Mouse (Mus musculus) liver, embryonic 13.5 days (tissue): ENCODE measurements around the gene Cipc. TPM values are rescaled to one million over a fixed set of nuclear protein-coding genes. Genes with fewer than 3 reads are reported as not detected.

ENCODE experiments used
- ATAC-seq: fragments of 200-750 bp; cut with Nextera tagmentation; 2 replicates; pipeline ENCODE4 v1.8.0; 2017; ENCODE audit warnings: low read depth, mild to moderate bottlenecking, moderate number of reproducible peaks, moderate library complexity
- DNase-seq: peaks from one replicate; pipeline ENCODE4 v3.0.0; 2022
- H3K27ac ChIP-seq: fragments of 300-500 bp; sonication (generic); 2 replicates; pipeline ENCODE4 v1.5.1; 2015; ENCODE audit warnings: moderate library complexity, mild to moderate bottlenecking, inconsistent platforms
- H3K27me3 ChIP-seq: fragments of 300-500 bp; sonication (generic); 2 replicates; pipeline ENCODE4 v1.6.1; 2015; ENCODE audit warnings: mild to moderate bottlenecking, inconsistent platforms
- H3K36me3 ChIP-seq: fragments of 300-500 bp; sonication (generic); 2 replicates; pipeline ENCODE4 v1.6.1; 2015; ENCODE audit warnings: mild to moderate bottlenecking, inconsistent platforms
- H3K4me1 ChIP-seq: fragments of 300-500 bp; sonication (generic); replicated peaks from 2 replicates; pipeline ENCODE4 v1.6.1; 2015; ENCODE audit warnings: inconsistent platforms
- H3K4me2 ChIP-seq: fragments of 300-500 bp; sonication (generic); 2 replicates; pipeline ENCODE4 v1.6.1; 2015; ENCODE audit warnings: inconsistent platforms, mild to moderate bottlenecking, moderate library complexity
- H3K4me3 ChIP-seq: fragments of 300-500 bp; sonication (generic); replicated peaks from 2 replicates; pipeline ENCODE4 v1.5.1; 2015; ENCODE audit warnings: mild to moderate bottlenecking, inconsistent platforms
- H3K9ac ChIP-seq: fragments of 300-500 bp; sonication (generic); 2 replicates; pipeline ENCODE4 v1.6.1; 2015; ENCODE audit warnings: mild to moderate bottlenecking, inconsistent platforms
- H3K9me3 ChIP-seq: fragments of 300-500 bp; sonication (generic); replicated peaks from 2 replicates; pipeline ENCODE4 v1.6.1; 2016; ENCODE audit warnings: inconsistent platforms
- WGBS: fragments of 180-500 bp; shearing (Covaris S2); methylation state at CpG from one replicate; pipeline ENCODE4 v1.1.7; 2015; ENCODE audit not compliant: insufficient replicate concordance; 5-methylcytosine and 5-hydroxymethylcytosine counted together
- polyA plus RNA-seq: library from polyadenylated mRNA; unstranded; fragments of >200 nt; fragmentation: Nextera tagmentation; extraction: Ambion mirVana; gene quantifications from 2 replicates; pipeline ENCODE4 v1.2.1, GENCODE M21; 2015

Cipc gene
- polyA plus RNA-seq = 11.6 and 13.6 TPM in 2 replicates

DNA sequence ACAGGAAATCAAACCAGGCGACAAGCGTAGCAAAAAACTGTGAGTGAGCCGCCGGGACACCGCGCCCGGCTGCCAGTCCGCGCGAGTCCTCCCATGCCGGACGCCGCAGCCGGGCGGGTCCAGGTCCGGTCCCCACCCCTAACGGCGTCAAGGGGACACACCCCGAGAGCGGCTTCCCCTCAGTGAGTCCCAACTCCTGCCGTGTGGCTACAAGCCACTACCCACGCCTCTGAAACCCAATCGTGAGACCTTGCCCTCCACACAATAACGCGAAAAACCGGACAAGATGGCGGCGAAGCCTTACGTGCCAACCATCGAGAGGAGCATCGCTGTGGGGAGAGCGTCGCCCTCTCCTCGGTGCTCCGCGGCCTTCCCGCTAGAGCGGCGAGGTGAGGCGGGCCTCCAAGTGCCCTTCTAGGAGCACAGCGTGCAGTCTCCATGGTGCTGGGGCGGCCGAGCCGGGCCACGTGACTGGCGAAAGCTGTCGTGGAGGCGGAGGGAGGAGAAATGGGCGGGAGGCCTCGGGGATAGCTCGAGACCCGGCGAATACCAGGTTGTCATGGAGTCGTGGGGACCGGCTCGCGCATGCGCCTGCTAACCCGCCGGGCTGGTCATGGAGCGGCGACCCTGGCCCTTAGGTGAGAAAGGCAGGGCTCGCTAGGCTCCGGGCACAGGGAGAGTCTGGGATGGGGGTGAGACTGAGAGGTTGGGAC is at the start of gene Cipc:
Gene Cipc, plus strand, starts transcription at position 182 of the 713 bp plus-strand sequence.
- Histone ChIP-seq H3K4me3 (peak within 1 kb of the TSS; percentile 82), H3K4me1 (peaks cover 47% of the 10 kb centered on the region), H3K27me3 (peaks cover 7% of the 10 kb centered on the region; the same call in 1 of the 2 replicates), H3K4me2 (peak within 1 kb of the TSS; percentile 82), H3K9me3 (no peaks in the 10 kb centered on the region), H3K27ac (peak within 1 kb of the TSS; percentile 96), H3K36me3 (peaks cover 4% of the 10 kb centered on the region; the same call in 1 of the 2 replicates), H3K9ac (peak within 1 kb of the TSS; percentile 92)
- ATAC-seq (peak; percentile 98), DNase-seq (peak; percentile 98)
- WGBS = under 1% methylated on average over 64 of the region's 64 CpGs

DNA sequence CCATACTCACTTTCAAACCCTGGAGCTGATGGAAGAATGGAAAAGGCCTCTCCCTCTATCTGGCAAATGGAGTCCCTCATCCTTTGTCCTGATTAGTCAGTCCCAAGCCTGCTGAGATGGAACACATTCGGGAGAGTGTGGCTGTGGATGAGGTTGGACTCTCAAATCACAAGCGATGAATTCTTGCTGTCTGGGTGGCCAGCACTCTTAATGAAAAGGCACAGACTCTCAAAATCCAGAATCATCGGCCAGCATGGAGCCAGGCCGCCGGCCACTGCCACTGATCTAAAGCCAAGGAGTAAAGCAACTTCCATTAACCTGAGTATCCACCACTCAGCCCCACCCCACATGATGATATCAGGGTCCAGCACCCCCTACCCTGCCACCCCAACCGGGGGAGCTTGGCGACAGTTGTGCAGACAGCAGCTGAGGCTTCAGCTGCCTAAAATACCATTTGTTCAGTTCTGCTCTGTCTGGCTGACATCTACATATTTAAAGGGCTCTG is 49.0 kb upstream of the Cipc start:
- H3K27me3 ChIP-seq = no peaks in the 10 kb centered on the region
- H3K4me1 ChIP-seq = peaks cover 65% of the 10 kb centered on the region
- peak overlapping the region; percentile 31; the same call in 1 of the 2 replicates for H3K27ac ChIP-seq
- DNase-seq (no peak), ATAC-seq (no peak)
- no peak overlapping the region for H3K4me3 ChIP-seq
- H3K9me3 ChIP-seq = no peaks in the 10 kb centered on the region
- no peak overlapping the region for H3K9ac ChIP-seq
- 76% methylated on average over 7 of the region's 7 CpGs for WGBS
- no peaks in the 10 kb centered on the region for H3K36me3 ChIP-seq
- no peak overlapping the region for H3K4me2 ChIP-seq

DNA sequence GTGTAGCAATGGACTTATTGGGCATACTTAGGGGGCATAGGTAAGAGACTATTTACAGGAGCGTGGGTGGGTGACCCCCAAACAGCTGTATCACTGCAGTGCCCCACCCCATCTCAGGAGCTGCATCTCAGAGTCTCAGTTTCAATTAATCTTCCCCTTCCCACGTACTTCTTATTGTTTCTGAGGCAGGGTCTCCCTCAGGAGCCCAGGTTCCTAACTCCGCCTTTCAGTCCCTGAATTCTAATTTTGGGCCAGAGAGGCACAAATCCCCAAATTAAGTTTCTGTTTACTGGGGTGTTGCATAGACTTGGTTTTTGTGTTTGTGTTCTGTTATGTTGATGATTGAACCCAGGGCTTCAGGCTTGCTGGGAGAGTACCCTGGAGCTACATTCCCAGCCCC is 48.4 kb upstream of the Cipc start:
- no peak for ATAC-seq
- H3K4me1 ChIP-seq = peaks cover 58% of the 10 kb centered on the region
- 67% methylated on average over 3 of the region's 3 CpGs for WGBS

DNA sequence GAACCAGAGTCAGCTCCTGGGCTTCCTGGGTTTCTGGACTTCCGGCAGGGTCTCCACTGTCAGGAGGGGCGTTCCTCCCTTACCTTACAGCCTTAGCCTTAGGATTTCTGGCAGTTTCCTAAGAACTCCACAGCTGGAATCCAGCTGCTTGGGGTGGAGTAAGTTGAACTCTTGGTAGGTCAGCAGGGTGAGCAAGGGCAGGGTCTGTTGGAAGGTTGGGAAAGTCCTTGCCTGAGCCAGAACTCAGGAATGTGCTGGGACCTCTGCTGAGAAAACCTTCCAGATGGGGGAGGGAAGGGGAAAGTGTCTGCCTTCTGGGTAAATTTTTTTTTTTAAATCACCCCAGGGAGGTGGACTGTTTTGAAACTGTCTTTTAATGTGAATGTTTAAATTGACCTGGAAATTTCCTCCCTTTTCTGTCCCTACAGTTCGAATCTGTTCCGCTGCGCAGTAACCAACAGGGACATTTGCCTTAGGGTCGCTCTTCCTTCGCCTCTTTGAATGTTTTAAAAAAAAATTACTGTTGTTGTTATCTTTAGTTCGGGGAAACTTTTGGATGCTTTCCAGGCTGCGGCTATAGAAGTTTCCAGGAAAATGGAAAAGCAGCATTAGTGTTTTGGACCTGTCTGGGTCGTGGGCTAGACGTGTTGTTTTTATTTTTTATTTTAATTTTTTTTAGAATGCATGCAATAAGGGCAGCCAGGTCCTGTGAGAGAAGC is 47.2 kb upstream of the Cipc start:
- H3K36me3 ChIP-seq = no peaks in the 10 kb centered on the region
- H3K27me3 ChIP-seq = no peaks in the 10 kb centered on the region
- H3K27ac ChIP-seq = no peak overlapping the region; the same call in 1 of the 2 replicates
- no peak overlapping the region for H3K4me3 ChIP-seq
- H3K9ac ChIP-seq = no peak overlapping the region
- peaks cover 51% of the 10 kb centered on the region for H3K4me1 ChIP-seq
- ATAC-seq (no peak), DNase-seq (no peak)
- WGBS = 71% methylated on average over 11 of the region's 11 CpGs
- H3K9me3 ChIP-seq = no peaks in the 10 kb centered on the region
- H3K4me2 ChIP-seq = no peak overlapping the region

More for the DNA sequence above, 48.4 kb upstream of the Cipc start:
- Histone ChIP-seq H3K4me3 (no peak overlapping the region), H3K27ac (no peak overlapping the region), H3K27me3 (no peaks in the 10 kb centered on the region), H3K36me3 (no peaks in the 10 kb centered on the region), H3K4me2 (no peak overlapping the region), H3K9ac (no peak overlapping the region), H3K9me3 (no peaks in the 10 kb centered on the region)
- DNase-seq = no peak

DNA sequence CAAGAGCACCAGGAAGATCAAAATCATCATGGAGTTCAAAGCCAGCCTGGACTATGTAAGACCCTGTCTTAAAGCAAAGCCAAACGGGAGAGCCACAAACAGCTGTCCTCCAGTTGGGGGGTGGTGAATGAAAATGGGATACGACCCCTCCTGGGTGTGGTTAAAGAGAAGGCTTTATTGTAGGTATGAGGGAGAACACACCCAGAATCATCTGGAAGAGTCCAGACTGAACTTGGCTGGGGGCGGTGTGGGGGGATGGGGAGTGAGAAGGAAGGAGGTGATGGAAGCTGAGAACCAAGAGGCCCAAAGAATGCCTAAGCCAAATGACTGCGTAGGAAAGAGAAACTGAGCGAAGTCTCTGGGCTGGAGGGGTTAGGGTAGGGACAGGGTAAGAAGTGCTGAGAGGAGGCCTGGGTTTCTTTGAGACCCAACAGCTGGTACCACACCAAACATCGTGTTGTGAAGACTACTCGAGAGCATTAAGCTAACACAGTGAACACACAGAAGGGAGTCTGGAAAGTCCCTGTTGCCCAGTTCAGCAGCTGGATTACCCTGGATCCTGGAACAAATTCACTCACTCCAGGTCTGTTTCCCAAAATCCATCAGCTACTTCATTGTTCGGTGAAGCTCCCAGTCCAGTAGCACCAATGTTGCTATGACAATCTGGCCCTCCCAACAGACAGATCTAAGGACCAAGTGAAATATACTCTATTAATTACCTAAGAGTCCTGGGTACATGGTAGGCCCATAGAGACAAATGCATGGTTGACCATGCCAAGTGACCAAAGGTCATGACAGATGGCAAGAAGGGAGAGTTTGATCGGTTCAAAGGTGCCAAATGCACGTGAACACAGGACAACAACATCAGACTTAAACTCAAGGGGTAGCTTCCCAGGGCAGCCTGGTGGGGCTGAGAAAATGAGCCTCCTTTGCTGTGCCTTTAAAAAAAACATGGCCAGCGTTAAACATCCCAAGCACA is 42.7 kb upstream of the Cipc start:
- H3K36me3 ChIP-seq = no peaks in the 10 kb centered on the region
- no peaks in the 10 kb centered on the region for H3K9me3 ChIP-seq
- H3K9ac ChIP-seq = no peak overlapping the region
- peaks cover 19% of the 10 kb centered on the region for H3K4me1 ChIP-seq
- H3K4me2 ChIP-seq = no peak overlapping the region
- no peak overlapping the region for H3K4me3 ChIP-seq
- ATAC-seq (no peak), DNase-seq (no peak)
- H3K27ac ChIP-seq = no peak overlapping the region
- no peaks in the 10 kb centered on the region for H3K27me3 ChIP-seq
- 74% methylated on average over 11 of the region's 11 CpGs for WGBS

DNA sequence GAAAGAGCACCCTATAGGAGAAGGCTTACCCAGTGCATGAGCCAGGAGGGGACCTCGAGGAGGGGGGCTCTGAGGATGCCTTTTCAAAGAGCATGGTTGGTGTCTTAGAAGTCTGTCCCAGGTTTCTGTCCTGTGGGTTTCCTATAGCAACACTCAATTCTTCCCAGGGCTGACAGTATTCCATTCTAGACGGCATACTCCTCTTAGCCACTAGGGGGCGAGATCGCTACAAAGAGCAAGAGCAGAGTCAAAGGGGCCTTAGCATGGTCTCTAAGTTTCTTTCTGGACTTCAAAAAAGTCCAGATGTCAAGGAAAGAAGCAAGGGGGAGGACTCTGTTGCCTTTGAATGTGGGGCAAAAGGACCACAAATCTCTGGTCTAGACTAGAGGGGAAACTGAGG is 41.6 kb upstream of the Cipc start:
- Histone ChIP-seq H3K27me3 (no peaks in the 10 kb centered on the region), H3K36me3 (no peaks in the 10 kb centered on the region), H3K4me2 (no peak overlapping the region), H3K27ac (no peak overlapping the region), H3K9ac (no peak overlapping the region), H3K4me3 (no peak overlapping the region), H3K9me3 (no peaks in the 10 kb centered on the region), H3K4me1 (peaks cover 13% of the 10 kb centered on the region)
- DNase-seq (no peak), ATAC-seq (0 out of 2 replicates have a peak, but pooled peaks have one; percentile 5)
- 4% methylated on average over 4 of the region's 4 CpGs for WGBS

DNA sequence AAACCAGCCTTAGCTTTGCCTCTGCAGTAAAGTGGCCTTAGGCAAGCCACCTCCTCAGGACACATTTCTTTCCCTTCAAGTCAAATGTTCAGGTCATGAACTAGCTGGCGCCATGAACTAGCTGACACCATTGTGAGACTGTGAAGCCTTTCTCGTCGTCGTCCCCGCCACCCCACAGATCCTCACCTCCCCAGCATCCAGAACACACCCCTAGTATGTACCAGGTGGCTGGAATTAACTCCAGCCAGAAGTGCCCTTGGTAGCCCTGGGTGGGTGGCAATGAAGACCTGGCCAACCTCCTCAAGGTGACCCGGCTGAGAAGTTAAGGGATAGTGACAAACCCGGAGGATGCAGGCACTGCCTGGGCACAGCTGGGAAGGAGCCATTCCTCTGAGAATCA is 41.0 kb upstream of the Cipc start:
- no peak overlapping the region for H3K4me3 ChIP-seq
- no peak overlapping the region for H3K9ac ChIP-seq
- H3K9me3 ChIP-seq = no peaks in the 10 kb centered on the region
- H3K36me3 ChIP-seq = no peaks in the 10 kb centered on the region
- 63% methylated on average over 7 of the region's 7 CpGs for WGBS
- peaks cover 10% of the 10 kb centered on the region for H3K4me1 ChIP-seq
- no peak overlapping the region for H3K4me2 ChIP-seq
- H3K27ac ChIP-seq = no peak overlapping the region
- H3K27me3 ChIP-seq = no peaks in the 10 kb centered on the region
- ATAC-seq (peak; percentile 28; the same call in 1 of the 2 replicates), DNase-seq (no peak)

DNA sequence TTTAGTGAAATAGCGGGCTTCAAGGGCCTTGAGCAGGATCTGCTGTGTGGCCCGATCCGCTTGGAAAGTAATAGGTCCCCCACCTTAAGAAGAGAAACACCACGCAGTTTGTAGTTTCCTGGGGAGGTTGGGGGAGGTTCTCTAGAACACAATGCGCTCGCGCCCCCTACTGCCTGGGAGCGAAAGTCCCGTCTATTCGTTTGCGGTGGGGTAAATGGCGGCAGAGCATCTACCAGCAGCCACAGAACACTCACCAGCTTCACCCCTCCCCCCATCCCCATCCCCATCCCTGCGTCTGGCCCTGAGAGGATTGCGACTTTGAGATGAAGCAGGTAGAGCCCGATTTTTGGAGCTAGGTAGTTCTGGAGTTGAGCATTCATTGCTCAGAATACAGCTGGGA is 40.4 kb upstream of the Cipc start:
- DNase-seq = peak; percentile 63
- ATAC-seq = peak; percentile 53
- no peak overlapping the region for H3K4me2 ChIP-seq
- no peaks in the 10 kb centered on the region for H3K9me3 ChIP-seq
- no peak overlapping the region for H3K27ac ChIP-seq
- no peaks in the 10 kb centered on the region for H3K36me3 ChIP-seq
- no peak overlapping the region for H3K4me3 ChIP-seq
- H3K4me1 ChIP-seq = peaks cover 10% of the 10 kb centered on the region
- WGBS = 3% methylated on average over 15 of the region's 15 CpGs
- H3K9ac ChIP-seq = no peak overlapping the region
- peaks cover under 1% of the 10 kb centered on the region; the same call in 1 of the 2 replicates for H3K27me3 ChIP-seq

DNA sequence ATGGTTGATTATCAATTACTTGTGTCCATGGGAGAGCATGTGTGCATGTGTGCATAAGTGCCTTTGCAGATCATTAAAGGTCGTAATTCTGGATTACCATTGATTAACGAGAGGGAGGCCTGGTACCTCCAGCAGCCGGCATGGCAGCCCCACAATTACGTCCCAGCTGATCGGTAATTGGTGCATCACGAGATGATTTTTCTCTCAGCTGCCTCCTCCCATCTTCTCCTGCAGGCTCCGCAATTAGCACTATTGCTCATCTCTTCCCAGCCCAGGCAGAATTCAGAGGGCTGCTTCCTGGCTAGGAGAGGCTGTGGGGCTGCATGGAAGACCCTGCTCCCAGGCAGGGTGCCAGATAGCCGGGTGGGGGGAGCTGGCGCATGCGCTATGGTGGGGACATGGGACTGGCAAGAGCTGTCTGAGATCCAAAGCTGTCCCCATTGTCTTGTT is 35.3 kb upstream of the Cipc start:
- 68% methylated on average over 10 of the region's 10 CpGs for WGBS
- H3K4me2 ChIP-seq = no peak overlapping the region
- no peak overlapping the region for H3K9ac ChIP-seq
- DNase-seq = no peak
- peaks cover 10% of the 10 kb centered on the region for H3K27me3 ChIP-seq
- H3K36me3 ChIP-seq = no peaks in the 10 kb centered on the region
- peaks cover 27% of the 10 kb centered on the region for H3K4me1 ChIP-seq
- no peak overlapping the region for H3K4me3 ChIP-seq
- no peak for ATAC-seq
- no peak overlapping the region for H3K27ac ChIP-seq
- no peaks in the 10 kb centered on the region for H3K9me3 ChIP-seq

DNA sequence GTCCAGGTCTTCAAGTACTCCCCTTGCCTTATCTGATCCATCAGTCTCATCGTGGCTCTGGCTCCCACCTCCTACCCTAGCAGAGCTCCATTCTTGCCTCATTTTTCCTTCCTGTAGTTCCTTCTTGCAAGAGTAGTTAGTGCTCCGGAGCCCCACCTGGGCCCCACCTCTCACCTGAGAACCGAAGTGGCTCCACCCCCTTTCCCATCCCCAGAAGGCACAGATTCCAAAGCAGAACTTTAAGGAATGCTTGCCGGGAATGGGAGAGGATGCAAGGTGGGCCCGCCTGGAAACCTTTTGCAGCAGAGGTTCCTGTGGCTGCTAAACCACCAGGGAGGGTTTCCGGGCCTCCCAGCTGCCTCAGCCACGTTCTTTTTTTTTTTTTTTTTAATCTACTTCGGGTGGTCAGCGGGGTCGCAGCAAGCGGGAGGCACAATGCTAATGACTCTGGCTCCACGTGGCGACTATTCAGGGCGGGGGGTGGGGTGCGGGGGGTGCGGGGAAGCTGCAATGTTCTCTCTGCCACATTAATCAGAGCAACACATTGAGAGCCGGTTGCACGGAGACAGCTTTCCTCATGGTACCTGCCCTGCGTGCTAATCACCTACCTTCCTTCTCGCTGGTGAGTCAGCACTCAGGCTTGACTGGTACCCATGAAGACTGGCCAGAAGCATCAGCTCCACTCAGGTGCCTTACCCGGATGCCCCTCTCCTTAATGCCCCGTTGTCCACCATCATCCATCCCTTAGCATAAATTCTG is 34.3 kb upstream of the Cipc start:
- peaks cover 27% of the 10 kb centered on the region for H3K4me1 ChIP-seq
- no peaks in the 10 kb centered on the region for H3K36me3 ChIP-seq
- 7% methylated on average over 22 of the region's 22 CpGs for WGBS
- no peak overlapping the region for H3K4me2 ChIP-seq
- H3K27me3 ChIP-seq = peaks cover 10% of the 10 kb centered on the region
- H3K9me3 ChIP-seq = no peaks in the 10 kb centered on the region
- no peak overlapping the region for H3K9ac ChIP-seq
- H3K27ac ChIP-seq = no peak overlapping the region
- ATAC-seq (no peak), DNase-seq (no peak)
- H3K4me3 ChIP-seq = no peak overlapping the region
